Mouse (Mus musculus): ENCODE data around the gene Elane.

GRCm38 (mm10) chr10:79936284-79936910 is 50.4 kb downstream of the Elane start:
- TF ChIP-seq CTCF (IDR thresholded peaks at IDR 0.05; ENCODE audit: control insufficient read depth, insufficient read depth, insufficient read length), result no peak
- TF ChIP-seq CEBPB (IDR thresholded peaks at IDR 0.05; ENCODE audit: low read depth), result no peak
- no peak for TF ChIP-seq MYOG (IDR thresholded peaks at IDR 0.05; ENCODE audit: control insufficient read depth, extremely low read depth, insufficient read length)
- no peak for TF ChIP-seq MAX (IDR thresholded peaks at IDR 0.05)
- no peak for TF ChIP-seq FOSL1 (IDR thresholded peaks at IDR 0.05; ENCODE audit: insufficient read depth, low read length, poor library complexity, severe bottlenecking)
- no peak for TF ChIP-seq USF1 (IDR thresholded peaks at IDR 0.05; ENCODE audit: low read depth)
